Mouse (Mus musculus) cerebellum, adult 9-11 months (tissue): ENCODE measurements around the gene Mafb.

Source experiments
- DNase-seq: peaks from one replicate; pipeline ENCODE4 v3.0.0; 2022

Gene Mafb

DNA sequence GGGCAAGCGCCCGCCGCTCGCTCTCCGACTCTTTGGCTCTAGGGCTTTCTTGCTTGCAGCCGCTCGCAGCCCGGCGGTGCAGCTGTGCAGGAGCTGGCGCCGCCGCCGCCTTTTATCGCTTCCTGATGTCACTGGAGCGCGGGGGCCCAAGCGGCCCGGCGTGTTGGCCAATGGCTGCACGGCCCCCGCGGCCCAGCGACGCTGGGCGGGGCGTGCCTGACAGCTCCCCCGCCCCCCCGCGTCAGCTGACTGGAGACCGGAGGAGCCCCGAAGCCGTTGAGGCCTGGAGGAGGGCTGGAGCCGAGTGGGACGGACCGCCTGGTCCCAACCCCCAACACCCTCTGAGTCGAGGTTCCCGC is at the start of gene Mafb:
Gene Mafb, minus strand, starts transcription at position 86 of the 359 bp plus-strand sequence.
- peak; percentile 49 for DNase-seq

DNA sequence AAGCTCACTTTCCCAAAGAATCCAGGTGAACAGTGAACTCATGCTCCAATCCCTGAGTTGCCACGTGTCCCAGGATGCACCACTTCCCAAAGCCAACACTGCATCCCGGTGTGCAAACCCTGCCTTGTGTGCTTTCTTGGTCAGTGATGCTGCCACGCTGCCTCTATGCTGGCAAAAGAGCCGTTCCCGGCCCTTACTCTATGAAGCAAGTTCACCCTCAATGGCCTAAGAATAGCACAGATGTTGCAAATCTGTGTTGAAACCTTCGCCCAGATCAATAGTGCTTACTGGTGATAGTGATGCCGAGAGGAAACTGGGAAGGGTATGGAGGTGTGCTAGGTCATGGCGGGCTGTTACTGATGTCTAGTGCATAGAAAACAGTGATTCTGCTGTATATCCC is 48.3 kb upstream of the Mafb start:
- DNase-seq: no peak

DNA sequence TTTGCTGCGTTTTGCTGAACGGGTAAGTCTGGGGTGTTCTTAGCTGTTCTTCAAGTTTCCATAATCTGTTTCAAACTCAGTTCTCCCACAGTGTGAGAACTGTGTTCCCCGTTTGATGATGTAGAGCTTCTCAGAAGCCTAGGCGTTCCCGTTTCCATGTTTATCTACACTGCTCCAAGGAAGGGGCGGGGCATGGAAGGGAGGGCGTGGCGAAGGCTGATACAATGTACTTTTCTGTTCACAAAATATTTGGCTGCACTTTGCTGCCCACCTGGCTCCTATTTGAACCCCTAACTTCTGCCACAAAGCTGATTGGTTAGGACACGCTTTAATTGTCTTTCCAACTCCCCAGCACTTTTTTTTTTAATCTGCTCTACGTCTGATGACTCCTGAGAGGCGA is 47.9 kb upstream of the Mafb start:
- DNase-seq: no peak

- no peak for DNase-seq
These were observed 47.1 kb upstream of the Mafb start for GRCm38 (mm10) chr2:160413982-160414381.

GRCm38 (mm10) chr2:160413055-160413454 is 46.2 kb upstream of the Mafb start:
- no peak for DNase-seq

DNA sequence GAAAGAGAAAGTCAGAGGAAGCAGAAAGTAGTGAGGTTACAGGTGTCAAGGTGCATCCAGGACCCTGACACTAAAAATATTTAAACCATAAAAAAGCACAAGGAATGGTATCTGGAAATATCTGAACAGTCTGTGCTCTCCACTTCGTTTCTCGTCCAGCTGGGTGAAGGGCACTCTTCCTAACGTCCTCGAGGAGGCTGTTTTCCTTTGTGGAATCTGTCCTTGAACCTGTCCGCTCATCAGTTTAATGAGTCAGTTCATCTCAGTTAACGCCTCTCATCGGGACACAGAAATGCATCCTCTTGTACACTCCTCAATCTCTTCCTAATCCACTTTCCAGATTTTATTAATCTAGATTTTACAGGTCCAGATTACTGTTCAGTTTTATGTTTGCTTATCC is 44.6 kb upstream of the Mafb start:
- no peak for DNase-seq

DNA sequence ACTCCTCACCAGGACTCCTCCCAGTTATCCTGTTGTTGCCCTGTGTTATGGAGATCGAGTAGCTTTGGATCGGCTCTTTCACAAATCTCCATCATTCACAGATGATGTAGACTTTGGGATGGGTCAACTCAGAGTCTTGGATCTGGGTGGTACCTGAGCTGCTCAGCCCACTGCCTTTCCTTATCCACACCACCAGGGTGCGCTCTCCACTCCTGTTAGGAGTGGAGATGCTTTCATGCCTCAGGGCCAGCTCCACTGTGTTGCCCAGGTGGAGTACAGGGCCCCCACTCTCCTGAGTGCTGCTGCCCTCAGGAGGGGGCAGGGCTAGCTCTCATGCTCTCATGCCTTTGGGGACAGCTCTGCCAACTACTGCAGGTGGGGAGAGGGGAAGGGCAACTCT is 40.9 kb upstream of the Mafb start:
- no peak for DNase-seq

GRCm38 (mm10) chr2:160397747-160398146 is 30.9 kb upstream of the Mafb start:
- DNase-seq: no peak

DNA sequence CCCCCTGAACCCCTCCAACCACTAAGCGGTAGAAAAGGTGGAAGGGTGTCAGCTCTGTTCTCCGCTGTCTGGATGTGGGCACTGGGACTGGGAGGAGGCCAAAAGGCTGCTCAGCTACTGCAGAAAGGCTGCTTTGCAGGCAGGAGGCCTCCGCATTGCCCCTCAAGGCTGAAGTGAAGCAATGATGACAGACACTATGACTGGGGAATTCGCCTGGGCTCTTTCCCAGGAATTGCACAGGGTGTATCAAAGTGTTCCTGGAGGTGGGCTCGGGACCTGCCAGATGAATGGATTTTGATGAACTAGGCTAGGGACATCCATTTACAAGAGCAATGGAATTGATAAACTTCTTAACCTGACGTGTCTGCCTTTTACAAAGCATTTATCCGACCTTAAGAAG is 27.9 kb upstream of the Mafb start:
- no peak for DNase-seq

- no peak for DNase-seq
These were observed 25.8 kb upstream of the Mafb start for GRCm38 (mm10) chr2:160392648-160393047.

DNA sequence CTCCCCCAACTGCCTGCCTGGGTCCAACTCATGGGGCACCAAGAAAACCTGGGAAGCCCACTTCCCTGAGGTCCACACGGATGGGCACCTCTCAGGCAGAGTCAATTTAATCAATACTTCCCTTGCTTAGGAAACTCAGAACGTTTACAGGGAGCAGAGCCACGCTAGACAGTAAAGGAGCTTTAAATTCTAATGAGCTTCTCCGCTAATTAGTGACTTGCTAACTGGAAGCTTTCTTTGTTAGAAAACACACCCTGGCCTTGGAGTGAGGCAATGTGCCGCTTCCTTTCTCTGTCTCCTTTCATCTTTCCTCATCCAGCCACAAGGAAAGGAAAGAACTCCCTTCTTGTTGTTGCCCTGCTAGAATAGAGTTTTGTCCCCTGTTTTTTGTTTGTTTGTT is 21.7 kb upstream of the Mafb start:
- no peak for DNase-seq

DNA sequence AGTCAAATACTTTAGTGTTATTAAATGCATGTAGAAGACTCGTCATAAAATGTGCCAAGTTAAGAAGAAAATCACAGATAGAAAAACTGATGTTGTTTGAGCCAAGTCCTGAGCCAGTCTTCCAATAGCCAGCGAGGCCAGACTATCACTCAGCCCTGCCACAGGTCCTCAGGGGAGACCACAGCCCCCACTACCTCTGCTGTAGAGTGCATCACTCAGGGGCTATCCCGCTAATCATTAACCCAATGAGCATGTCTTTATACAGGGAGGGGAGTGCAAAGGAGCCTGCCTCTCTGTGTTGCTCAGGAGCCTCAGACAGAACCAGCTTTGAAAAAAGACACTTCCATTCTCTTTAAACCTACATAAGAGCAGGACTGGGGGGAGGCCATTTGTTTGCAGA is 16.6 kb upstream of the Mafb start:
- no peak for DNase-seq

DNA sequence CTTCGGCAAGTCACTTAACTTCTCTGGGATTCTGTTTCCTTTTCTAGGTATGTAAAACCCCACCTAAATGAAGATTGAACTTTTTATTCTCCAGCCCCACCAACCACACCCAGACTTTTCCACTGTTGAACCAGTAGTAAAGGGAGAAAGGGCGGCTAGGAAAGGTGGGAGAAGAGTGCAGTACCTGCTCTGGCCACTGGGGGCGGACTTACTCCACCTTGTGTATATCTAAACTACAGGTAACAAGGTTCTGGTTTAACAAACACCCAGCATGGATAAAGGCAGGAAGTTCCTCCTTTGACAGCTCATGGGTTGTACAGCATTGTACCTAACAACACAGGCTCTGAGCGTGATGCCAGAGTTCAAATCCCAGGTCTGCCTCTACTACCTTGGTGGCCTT is 11.4 kb upstream of the Mafb start:
- DNase-seq: no peak

DNA sequence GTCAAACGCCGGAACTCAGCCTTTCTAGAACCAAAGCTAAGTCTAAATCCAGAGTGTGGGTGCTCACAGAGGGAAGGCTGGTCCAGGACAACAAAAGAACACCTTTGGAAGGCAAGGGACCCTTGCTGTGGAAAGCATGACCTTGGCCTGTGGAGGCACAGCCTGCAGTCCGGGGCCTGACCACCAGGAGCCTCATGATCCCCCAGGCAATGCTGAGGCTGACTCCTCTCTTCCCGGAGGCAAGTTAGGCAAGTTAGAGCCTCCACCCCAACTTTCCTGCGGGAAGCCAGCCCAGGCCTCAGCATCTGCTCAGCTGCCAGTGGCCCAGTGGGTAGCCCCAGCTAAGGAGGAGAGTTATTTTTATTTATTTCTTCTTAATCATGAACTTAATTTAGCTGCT is 9.4 kb upstream of the Mafb start:
- no peak for DNase-seq

DNA sequence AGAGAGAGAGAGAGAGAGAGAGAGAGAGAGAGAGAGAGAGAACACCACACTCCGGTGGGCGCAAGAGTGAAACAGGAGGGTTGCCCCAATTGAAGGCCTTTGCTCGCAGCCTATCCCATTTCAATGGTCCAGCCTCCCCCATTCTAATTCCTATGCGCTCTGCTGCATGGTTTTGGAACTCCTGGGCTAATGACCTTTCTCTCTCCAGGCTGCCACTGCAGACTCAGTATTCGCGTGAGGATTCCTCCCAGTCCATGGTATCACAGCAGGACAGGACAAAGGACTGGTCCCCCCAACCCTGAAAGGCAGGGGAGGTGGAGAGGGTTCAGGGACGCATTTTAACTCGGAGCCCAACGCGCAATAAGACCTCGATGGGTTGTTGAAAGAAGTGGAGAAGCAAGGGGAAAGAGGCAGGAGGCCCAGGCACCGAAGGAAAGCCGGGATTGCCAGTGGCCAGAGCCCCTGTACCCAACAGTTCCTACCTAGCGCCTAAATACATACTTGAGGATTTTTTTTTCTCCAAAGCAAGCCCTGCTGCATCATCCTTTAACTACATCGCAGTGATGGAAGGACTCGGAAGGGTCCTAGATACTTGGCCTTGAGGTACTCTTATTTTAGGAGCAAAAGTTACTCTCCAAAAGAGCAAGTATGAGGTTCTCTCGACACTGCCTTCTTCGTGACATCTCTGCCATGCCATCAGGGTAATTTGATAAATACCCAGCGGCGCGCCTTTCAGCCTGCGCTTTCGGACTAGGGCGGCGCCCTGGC is 3.0 kb upstream of the Mafb start:
- DNase-seq: no peak

DNA sequence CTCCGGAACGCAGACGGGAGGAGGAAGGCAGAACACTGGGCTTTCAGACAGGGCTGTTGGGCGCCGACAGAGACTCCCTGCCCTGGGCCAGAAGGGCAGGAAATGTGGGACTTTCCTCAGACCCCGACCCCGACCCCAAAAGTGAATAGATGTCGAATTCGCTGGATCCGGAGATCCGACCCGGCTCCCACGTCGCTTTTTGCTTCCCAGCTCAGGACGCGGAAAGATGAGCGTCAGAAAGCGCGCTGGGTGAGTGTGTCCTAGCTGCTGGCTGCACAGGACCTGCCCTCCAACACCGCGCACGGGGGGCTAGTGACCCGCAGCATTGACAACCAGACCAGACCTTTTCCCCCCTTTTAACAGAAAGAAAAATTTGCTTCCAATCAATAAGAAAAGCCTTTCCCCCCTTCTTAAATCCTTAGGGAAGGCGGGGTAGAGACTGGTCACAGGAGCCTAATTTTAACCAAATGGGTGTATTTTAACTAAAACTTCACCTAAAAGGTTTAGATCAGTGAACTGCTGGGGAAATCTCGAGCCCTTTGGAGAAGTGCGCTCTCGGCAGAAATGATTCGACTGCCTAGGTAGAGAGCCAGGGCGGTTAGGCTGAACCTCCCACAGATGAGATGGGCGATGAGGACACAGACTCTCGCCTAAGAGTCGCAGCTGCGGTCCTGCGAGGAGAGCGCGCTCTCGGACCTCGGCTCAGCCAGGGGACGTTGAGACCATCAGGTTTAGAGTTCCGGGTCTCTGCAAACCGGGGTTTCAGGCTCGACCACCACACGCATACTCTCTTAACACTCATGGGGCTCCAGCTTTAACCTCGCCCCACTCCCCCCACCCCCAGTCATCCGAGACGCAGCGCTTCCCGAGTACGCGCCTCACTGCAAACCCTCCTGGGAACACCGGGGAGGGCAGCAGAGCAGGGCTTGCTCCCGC is 1.8 kb upstream of the Mafb start:
- DNase-seq: no peak

DNA sequence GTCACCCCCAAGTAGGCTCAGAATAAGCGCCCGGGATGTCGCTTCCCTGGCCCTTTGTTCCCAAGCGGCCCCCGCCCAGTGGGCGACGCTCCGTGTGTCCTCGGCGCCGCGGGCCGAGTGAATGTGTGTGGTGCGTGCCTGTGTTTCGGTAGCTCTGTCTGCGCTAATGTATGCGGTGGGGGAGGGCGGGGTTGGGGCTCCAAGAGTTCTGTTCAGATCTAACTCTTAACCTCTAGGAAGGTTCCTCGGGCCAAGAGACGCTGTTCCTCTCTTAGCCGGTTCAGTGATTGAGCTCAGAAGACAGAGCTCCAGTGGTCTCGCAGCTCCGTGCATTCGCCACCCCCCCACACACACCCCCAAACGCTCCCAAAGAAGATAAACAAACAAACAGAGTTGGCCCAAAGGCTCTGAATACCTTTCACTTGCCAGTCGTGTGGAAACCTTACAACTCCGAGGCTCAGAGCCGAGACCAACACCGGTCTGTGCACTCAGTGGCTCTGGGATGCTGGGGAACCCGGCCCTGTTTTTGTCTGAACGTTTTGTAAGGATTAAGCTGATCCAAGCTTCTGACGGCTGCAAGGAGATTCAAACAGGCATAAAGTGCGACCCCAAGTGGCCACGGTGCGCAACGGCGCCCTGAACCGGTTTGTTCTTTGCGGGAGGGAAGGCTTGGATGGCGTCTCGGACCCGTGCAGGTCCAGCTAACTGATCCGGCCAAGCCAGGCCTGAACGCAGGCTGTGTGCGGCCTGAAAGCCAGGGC is 763 bp upstream of the Mafb start:
- DNase-seq: peak; percentile 25

DNA sequence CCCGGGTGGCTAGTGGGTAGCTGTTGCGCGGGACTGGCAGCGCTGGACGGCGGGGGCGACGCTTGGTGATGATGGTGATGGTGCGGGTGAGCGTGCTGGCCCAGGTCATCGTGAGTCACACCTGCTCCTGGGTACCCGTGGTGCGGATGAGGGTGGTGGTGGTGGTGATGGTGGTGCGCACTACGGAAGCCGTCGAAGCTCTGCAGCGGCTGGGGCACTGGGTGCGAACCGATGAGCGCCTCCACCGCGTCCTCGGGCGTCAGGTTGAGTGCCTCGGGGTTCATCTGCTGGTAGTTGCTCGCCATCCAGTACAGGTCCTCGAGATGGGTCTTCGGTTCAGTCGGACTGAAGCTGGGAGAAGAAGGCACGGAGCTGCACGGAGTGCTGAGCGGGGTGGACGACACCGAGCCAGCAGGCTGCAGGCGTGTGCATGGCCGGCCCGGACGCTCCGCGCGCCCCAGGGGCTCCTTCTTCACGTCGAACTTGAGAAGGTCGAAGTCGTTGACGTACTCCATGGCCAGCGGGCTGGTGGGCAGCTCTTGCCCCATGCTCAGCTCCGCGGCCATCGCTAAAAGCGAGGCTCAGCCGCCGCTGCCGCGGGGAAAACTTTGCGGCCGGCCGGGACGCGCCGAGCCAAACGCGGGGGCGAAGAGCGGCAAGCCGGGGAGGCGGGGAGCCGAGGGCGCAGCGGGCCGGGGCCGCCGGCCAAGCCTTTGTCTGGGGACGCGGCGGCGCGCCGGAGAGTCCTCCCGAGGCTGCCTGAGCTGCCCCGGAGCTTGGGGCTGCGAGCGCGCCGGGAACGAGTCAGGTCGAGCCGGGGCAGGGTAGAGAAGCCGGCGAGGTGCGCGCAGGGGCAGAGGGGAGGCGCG is 520 bp downstream of the Mafb start:
- no peak for DNase-seq

DNA sequence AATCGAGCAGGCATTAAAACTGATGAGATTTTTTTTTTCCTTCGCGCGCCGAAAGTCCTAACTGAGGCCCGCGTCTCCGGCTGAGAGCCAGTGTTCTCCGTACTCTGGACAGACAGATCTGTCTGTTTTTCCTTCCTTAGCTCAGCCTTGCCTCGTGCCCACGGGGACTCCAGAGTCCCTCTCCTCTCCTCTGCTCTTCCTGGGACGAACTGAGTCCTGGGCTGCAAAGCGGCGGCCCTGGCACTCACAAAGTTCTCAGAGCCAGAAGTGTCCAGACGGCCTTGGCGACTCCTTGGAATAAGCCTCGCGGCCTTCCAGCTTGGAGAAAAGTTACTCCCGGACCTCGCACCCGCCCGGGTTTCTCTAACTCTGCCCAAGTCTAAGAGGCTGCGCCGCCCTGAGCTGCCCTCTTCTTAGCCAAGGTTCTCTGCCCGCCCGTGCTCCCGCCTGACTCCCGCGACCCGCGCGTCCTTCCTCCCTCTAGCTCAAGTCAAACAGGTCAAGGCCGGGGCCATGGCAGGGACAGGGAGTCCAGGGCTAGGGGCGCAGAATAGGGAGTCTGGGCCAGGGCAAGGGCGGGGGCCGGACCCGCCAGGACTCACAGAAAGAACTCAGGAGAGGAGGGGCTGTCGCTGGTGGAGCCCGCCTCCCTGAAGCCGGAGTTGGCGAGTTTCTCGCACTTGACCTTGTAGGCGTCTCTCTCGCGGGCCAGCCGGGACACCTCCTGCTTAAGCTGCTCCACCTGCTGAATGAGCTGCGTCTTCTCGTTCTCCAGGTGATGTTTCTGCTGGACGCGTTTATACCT is 1.6 kb downstream of the Mafb start:
- DNase-seq: no peak

GRCm38 (mm10) chr2:160364666-160365065 is 2.2 kb downstream of the Mafb start:
- DNase-seq: no peak

GRCm38 (mm10) chr2:160364128-160364650 is 2.7 kb downstream of the Mafb start:
- no peak for DNase-seq
